Mouse (Mus musculus) activated CD4-positive, CD25-positive, alpha-beta regulatory T cell (primary cell): Measurements from ENCODE around the gene Mest. TPM values are rescaled to one million over a fixed set of nuclear protein-coding genes. Genes with fewer than 3 reads are reported as not detected.

Experiments used
- polyA plus RNA-seq, 2 experiments: library from polyadenylated mRNA; unstranded; fragments of 100-300 nt; shearing (Covaris generic); gene quantifications; one replicate each; pipeline ENCODE4 v1.2.1; 2017

Mest gene
- polyA plus RNA-seq = 1 to 10 TPM in 1 of 2 experiments, under 1 TPM in 1; 0.48 to 1.2 TPM

DNA sequence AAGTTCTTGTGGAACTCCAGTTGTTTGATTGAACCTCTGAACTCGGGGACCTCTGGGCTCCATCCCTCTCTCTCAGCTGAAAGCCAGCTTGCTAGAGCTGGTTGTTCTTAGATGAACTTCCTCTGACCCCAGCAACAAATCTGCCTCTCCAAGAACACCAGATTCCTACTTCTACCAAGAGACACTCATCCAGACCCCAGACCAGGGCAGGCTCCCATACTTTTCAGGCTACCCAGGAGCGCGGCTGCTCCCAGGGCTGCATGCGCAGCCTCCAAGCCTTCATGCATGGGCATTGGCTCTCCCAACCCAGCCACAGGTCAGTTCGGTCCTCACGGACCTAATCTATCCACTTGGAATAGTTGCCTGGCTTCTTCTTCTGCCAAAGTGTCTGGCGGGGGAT is at the start of gene Mest:
Gene Mest (plus strand): TSS at position 217 of the 400 bp plus-strand sequence.

GRCm38 (mm10) chr6:30693350-30693991 is 29.9 kb upstream of the Mest start, which contains the start of gene Cep41:
Cep41 (minus strand) TSS chr6:30693749.

Other genes with a start within 250 kb of the Mest start
- 10 to 100 TPM; 43.6 to 50.4 TPM for gene Tmem209, start 213.8 kb upstream of the Mest start, polyA plus RNA-seq
- gene Ssmem1, start 213.7 kb upstream of the Mest start, polyA plus RNA-seq = under 1 TPM in 1 of 2 experiments, not detected in 1; 0.39 TPM
- gene Cpa2, start 182.0 kb upstream of the Mest start, polyA plus RNA-seq = under 1 TPM in 1 of 2 experiments, not detected in 1; 0.12 TPM
- gene Cpa4, start 155.2 kb upstream of the Mest start, polyA plus RNA-seq = under 1 TPM in 1 of 2 experiments, not detected in 1; 0.06 TPM
- gene Cpa5, start 112.5 kb upstream of the Mest start, polyA plus RNA-seq = not detected
- gene Cpa1, start 84.3 kb upstream of the Mest start, polyA plus RNA-seq = not detected
- gene Cep41, start 29.8 kb upstream of the Mest start, polyA plus RNA-seq = 10 to 100 TPM in 1 of 2 experiments, 1 to 10 TPM in 1; 7.9 to 11.0 TPM
- gene Copg2, start 173.2 kb downstream of the Mest start, polyA plus RNA-seq = 10 to 100 TPM; 43.2 to 58.7 TPM
- gene Tsga13, start 192.0 kb downstream of the Mest start, polyA plus RNA-seq = under 1 TPM in 1 of 2 experiments, not detected in 1; 0.28 TPM
- under 1 TPM in 1 of 2 experiments, not detected in 1; 0.22 TPM for gene Klf14, start 235.5 kb downstream of the Mest start, polyA plus RNA-seq